Mouse (Mus musculus) ES-E14 (cell line): Measurements from ENCODE around the gene Dst.

Experiments
- CHD2 ChIP-seq: IDR thresholded peaks from 2 replicates; pipeline ENCODE4 v1.6.1; 2014; ENCODE audit warnings: mild to moderate bottlenecking, low read depth, low read length, inconsistent platforms
- MAFK ChIP-seq: IDR thresholded peaks from 2 replicates; pipeline ENCODE4 v1.6.1; 2014; ENCODE audit warnings: mild to moderate bottlenecking, low read depth, low read length, inconsistent platforms; ENCODE audit not compliant: insufficient read depth

- TF ChIP-seq CHD2 (no peak), MAFK (no peak)
These were observed 336.7 kb downstream of the Dst start for GRCm38 (mm10) chr1:34244678-34245077.
